Mouse (Mus musculus) liver, postnatal 0 days (tissue): ENCODE measurements around the gene Abcb1a. TPM values are rescaled to one million over a fixed set of nuclear protein-coding genes. Genes with fewer than 3 reads are reported as not detected.

Experiments used
- ATAC-seq: fragments of 200-750 bp; cut with Nextera tagmentation; 2 replicates; pipeline ENCODE4 v1.8.0; 2017; ENCODE audit warnings: mild to moderate bottlenecking, moderate library complexity
- DNase-seq: peaks from one replicate; pipeline ENCODE4 v3.0.0-alpha.2; 2016
- H3K27ac ChIP-seq: fragments of 300-500 bp; sonication (generic); 2 replicates; pipeline ENCODE4 v1.5.1; 2014; ENCODE audit warnings: antibody characterized with exemption, moderate library complexity, mild to moderate bottlenecking, low read depth
- H3K27me3 ChIP-seq: fragments of 300-500 bp; sonication (generic); 2 replicates; pipeline ENCODE4 v1.6.1; 2014; ENCODE audit warnings: low read length, control low read depth, mixed read lengths; ENCODE audit not compliant: insufficient read depth
- H3K36me3 ChIP-seq: fragments of 300-500 bp; sonication (generic); replicated peaks from 2 replicates; pipeline ENCODE4 v1.6.1; 2014; ENCODE audit warnings: mild to moderate bottlenecking, control low read depth, low read length, moderate library complexity, mixed read lengths; ENCODE audit not compliant: insufficient read depth
- H3K4me1 ChIP-seq: fragments of 300-500 bp; sonication (generic); 2 replicates; pipeline ENCODE4 v1.6.1; 2014; ENCODE audit warnings: antibody characterized with exemption, mild to moderate bottlenecking, control low read depth; ENCODE audit not compliant: insufficient read depth
- H3K4me2 ChIP-seq: fragments of 300-500 bp; sonication (generic); 2 replicates; pipeline ENCODE4 v1.6.1; 2014; ENCODE audit warnings: low read depth, mild to moderate bottlenecking, low read length, moderate library complexity, mixed read lengths
- H3K4me3 ChIP-seq: fragments of 300-500 bp; sonication (generic); 2 replicates; pipeline ENCODE4 v1.5.1; 2014; ENCODE audit warnings: low read depth, low read length
- H3K9ac ChIP-seq: fragments of 300-500 bp; sonication (generic); replicated peaks from 2 replicates; pipeline ENCODE4 v1.6.1; 2014; ENCODE audit warnings: mild to moderate bottlenecking, moderate library complexity
- H3K9me3 ChIP-seq: fragments of 300-500 bp; sonication (generic); 2 replicates; pipeline ENCODE4 v1.6.1; 2016; ENCODE audit warnings: mild to moderate bottlenecking, control low read depth, low read length, mixed read lengths
- CTCF ChIP-seq: sonication (generic); IDR thresholded peaks from 2 replicates; pipeline ENCODE4 v1.5.1; 2016; ENCODE audit warnings: antibody characterized with exemption, low read depth
- EP300 ChIP-seq: IDR thresholded peaks from 2 replicates; pipeline ENCODE4 v1.6.1; 2016; ENCODE audit warnings: antibody characterized with exemption, low read depth, mild to moderate bottlenecking
- WGBS: fragments of 180-500 bp; shearing (Covaris S2); extraction: QIAGEN DNeasy Blood & Tissue Kit; methylation state at CpG from one replicate; pipeline ENCODE4 v1.1.7; 2014; ENCODE audit not compliant: insufficient replicate concordance; 5-methylcytosine and 5-hydroxymethylcytosine counted together
- polyA plus RNA-seq: library from polyadenylated mRNA; unstranded; fragments of >200 nt; fragmentation: Nextera tagmentation; extraction: Ambion mirVana; gene quantifications from 2 replicates; pipeline ENCODE4 v1.2.1, GENCODE M21; 2015

Gene Abcb1a
- polyA plus RNA-seq, 1 experiment from 2014 or later = 1.9 TPM

- ATAC-seq = no peak
- TF ChIP-seq CTCF (no peak), EP300 (no peak)
- Histone ChIP-seq H3K27me3 (no peaks in the 10 kb centered on the region), H3K9me3 (no peaks in the 10 kb centered on the region), H3K4me1 (no peaks in the 10 kb centered on the region), H3K36me3 (no peaks in the 10 kb centered on the region), H3K9ac (no peak overlapping the region), H3K4me3 (no peak overlapping the region), H3K4me2 (no peak overlapping the region), H3K27ac (no peak overlapping the region)
- no peak for DNase-seq
These were observed 11.1 kb upstream of the Abcb1a start for GRCm38 (mm10) chr5:8648774-8649173.

DNA sequence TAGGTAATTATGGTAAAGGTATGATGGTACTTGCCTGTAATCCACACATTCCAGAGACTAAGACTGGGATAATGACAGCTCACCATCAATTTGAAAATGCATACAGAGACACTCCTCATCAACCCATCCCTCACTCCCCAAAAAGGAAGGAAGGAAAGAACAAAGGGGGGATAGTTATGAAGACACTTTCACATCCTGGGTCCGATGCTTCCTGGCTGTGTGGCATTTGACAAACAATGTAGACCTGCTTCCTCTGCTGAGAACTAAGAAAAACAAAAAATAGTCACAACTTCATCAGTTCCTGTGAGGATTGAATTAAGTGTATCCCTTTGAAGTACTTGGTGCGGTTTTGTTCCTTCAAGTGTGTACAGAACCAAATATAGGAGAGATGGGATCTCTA, 7.8 kb upstream of the Abcb1a start:
- 62% methylated on average over 2 of the region's 2 CpGs for WGBS
- no peak for DNase-seq

GRCm38 (mm10) chr5:8660738-8661151, 868 bp downstream of the Abcb1a start:
- TF ChIP-seq EP300 (no peak), CTCF (no peak)
- H3K4me2 ChIP-seq = peak overlapping the region; percentile 79
- DNase-seq (no peak), ATAC-seq (no peak)
- H3K4me1 ChIP-seq = no peaks in the 10 kb centered on the region
- WGBS = 72% methylated on average over 10 of the region's 10 CpGs
- peak overlapping the region; percentile 51 for H3K4me3 ChIP-seq
- no peaks in the 10 kb centered on the region for H3K27me3 ChIP-seq
- no peak overlapping the region for H3K9ac ChIP-seq
- no peaks in the 10 kb centered on the region for H3K9me3 ChIP-seq
- no peak overlapping the region for H3K27ac ChIP-seq
- no peaks in the 10 kb centered on the region for H3K36me3 ChIP-seq

More for the DNA sequence above, 7.8 kb upstream of the Abcb1a start:
- Histone ChIP-seq H3K9me3 (no peaks in the 10 kb centered on the region), H3K4me3 (no peak overlapping the region), H3K36me3 (no peaks in the 10 kb centered on the region), H3K9ac (no peak overlapping the region), H3K4me1 (no peaks in the 10 kb centered on the region), H3K4me2 (no peak overlapping the region), H3K27me3 (no peaks in the 10 kb centered on the region), H3K27ac (no peak overlapping the region)
- no peak for TF ChIP-seq CTCF
- no peak for TF ChIP-seq EP300
- ATAC-seq = no peak

DNA sequence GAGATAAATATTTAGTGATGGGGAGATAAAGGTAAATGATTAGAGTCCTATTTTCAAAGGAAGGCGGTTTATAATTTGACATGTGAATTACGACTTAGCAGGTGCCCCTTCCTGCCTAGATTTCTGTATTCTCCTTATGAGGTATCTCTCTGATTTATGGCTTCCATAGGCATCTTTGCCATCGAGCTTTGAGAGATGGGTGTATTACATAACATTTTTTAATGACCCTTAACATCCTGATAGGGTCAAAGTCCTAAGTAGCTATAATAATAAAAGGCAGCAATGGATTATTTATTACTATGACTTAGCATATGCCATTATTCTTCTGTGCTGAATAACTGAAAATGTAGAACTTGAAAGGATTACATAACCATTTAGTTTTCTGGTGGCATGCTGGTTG, 4.8 kb downstream of the Abcb1a start:
- DNase-seq (no peak), ATAC-seq (no peak)
- no peaks in the 10 kb centered on the region for H3K27me3 ChIP-seq
- H3K9me3 ChIP-seq = no peaks in the 10 kb centered on the region
- 36% methylated on average over 3 of the region's 3 CpGs for WGBS
- H3K36me3 ChIP-seq = no peaks in the 10 kb centered on the region
- TF ChIP-seq CTCF (no peak), EP300 (no peak)
- no peak overlapping the region for H3K9ac ChIP-seq
- H3K4me3 ChIP-seq = no peak overlapping the region
- H3K4me1 ChIP-seq = no peaks in the 10 kb centered on the region
- H3K4me2 ChIP-seq = no peak overlapping the region
- no peak overlapping the region for H3K27ac ChIP-seq

GRCm38 (mm10) chr5:8667758-8668474, 8.0 kb downstream of the Abcb1a start:
- TF ChIP-seq CTCF (no peak), EP300 (no peak)
- no peaks in the 10 kb centered on the region for H3K9me3 ChIP-seq
- ATAC-seq (no peak), DNase-seq (no peak)
- H3K27me3 ChIP-seq = no peaks in the 10 kb centered on the region
- H3K36me3 ChIP-seq = no peaks in the 10 kb centered on the region
- H3K4me3 ChIP-seq = no peak overlapping the region
- no peak overlapping the region for H3K4me2 ChIP-seq
- no peak overlapping the region for H3K9ac ChIP-seq
- WGBS = 59% methylated on average over 9 of the region's 9 CpGs
- H3K4me1 ChIP-seq = no peaks in the 10 kb centered on the region
- H3K27ac ChIP-seq = no peak overlapping the region

- DNase-seq = no peak
- Histone ChIP-seq H3K4me1 (no peaks in the 10 kb centered on the region), H3K27ac (no peak overlapping the region), H3K4me2 (no peak overlapping the region), H3K9ac (no peak overlapping the region), H3K4me3 (no peak overlapping the region), H3K9me3 (no peaks in the 10 kb centered on the region), H3K27me3 (no peaks in the 10 kb centered on the region), H3K36me3 (no peaks in the 10 kb centered on the region)
- ATAC-seq = no peak
- TF ChIP-seq CTCF (no peak), EP300 (no peak)
- 72% methylated on average over 1 of the region's 1 CpGs for WGBS
These were observed 9.7 kb downstream of the Abcb1a start for GRCm38 (mm10) chr5:8669606-8670005.
